Mouse (Mus musculus) urinary bladder, postnatal 10 days (tissue): ENCODE data around the gene Abcf2.

Source experiments
- DNase-seq: peaks from one replicate; pipeline ENCODE4 v3.0.0; 2022; ENCODE audit warnings: low spot score

Gene Abcf2

DNA sequence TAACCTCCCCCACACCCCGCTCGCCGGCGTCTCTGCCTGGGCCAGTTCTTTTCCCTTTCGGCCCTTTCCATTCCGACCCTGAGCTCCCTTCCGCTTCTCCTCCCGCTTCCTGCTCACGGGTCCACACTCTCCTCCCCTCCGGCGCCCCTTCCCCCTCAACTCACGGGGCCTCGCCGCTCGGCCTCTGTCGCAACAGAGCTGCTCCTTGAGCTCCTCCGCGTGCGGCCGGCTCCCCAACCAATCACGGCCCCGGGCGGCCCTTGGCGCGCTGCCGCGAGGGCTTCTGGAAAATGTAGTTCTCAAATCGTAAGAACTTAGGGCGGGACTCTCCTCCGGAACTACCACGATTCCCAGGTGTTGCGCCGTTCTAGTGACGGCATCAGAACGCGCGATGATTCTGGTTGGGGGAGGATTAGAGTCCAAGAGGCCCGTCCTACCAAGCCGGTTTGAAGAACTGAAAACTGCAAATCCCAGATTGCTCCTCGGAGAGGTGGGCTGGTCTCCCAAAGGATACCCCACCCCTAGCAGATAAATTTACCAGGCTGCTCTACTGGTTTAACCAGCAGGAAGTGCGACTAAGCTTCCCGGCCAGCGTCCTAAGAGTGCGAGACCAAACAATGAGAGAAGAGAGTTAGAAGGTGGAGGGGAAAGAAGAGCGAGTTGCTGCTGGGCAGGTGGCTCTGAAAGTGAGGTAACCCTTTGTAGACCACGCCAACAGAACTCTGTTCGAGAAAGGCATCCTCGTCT is at the start of gene Abcf2:
TSS of gene Abcf2 (minus strand) at position 285 of the 747 bp plus-strand sequence.
- peak; percentile 100 for DNase-seq

DNA sequence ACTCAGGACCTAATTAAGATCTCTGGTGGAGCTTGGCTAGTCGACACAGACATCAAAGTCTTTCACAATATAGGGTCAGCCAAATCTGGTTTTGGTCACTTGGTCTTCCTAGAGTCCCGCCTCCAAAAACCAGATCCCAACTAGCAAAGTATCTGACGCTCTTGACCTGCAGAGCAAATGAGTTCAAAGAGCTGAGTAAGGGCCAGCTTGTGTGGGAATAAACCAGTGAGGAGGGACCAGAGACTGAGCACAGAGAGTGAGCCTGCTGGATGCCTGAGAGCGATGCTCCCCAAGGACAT is 47.5 kb upstream of the Abcf2 start:
- DNase-seq: no peak

DNA sequence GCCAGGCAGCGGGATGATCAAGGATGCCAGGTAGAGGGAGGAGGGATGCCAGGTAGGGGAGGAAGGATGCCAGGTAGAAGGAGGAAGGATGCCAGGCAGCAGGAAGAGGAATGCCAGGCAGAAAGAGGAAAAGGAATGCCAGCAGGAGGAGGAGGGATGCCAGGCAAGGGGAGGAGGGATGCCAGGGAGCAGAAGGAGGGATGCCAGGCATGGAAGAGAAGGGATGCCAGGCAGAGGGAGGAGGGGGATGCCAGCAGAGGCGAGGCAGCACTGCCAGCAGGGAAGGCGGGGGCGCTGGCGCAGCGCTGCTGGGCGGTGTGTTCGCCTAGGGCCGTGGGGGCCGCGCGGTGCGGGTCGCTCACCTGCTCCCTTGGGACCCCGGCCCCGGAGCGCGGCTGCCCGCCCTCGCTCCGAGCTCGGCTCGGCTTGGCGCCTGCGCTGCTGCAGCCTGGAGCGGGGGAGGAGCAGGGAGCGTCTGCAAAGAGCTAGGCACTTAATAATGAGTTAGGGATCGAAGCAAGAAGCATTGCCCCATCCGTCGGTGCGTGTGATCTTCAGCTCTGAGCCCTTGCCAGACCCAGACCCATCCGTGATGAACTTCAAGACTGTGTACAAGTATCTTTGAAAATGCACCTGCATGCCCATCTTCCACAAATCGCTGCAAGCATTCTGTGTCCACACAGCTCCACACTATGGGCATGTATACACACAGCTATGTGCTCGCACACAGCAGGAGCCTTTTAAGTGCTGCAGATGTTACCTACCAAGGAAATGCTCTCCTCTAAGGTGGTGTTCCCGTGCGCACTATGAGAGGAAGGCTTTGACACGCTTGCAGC is 46.9 kb upstream of the Abcf2 start, which contains the start of gene Smarcd3:
TSS of gene Smarcd3 (minus strand) at position 426 of the 836 bp plus-strand sequence.
- no peak for DNase-seq

DNA sequence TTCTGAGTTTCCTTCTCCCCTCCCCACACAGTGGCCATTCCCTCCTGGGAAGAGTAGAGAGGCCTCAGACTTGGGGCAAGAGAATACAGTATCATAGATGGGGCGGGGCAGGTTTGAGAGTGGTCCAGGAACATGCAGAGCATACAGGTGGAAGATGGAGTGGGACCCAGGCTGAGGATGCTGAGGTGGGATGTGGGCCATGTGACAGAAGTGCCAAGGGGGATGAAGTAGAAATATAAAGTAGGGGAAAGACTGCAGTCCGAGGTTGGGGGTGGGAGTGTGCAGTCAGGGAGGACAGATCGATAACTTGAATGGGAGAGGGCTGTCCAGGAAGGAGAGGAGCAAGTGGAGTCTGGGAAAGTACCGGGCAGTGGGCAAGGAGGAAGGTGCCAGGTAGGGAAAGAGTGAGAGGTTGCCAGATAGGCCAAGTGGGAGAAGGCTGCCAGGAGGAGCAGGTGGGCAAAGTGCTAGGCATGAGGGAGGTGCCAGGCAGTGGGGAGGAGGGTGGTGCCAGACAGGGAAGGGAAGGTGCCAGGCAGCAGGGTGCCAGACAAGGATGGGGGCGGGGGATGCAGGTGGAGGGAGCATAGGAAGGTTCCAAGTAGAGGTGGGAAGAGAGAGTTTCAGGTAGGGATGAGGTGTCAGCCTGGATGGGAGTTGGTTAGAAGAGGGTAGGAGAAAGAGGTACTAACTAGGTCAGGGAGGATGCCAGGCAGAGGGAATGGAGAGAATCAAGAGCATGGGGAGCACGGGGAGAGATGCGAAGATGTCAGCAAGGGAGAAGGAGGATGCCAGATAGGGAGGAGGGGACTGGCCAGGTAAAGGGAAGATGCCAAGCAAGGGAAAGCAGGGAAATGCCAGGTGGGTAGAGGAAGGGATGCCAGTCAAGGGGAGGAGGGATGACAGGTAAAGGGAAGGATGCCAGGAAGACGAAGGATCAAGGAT is 46.0 kb upstream of the Abcf2 start:
- no peak for DNase-seq

DNA sequence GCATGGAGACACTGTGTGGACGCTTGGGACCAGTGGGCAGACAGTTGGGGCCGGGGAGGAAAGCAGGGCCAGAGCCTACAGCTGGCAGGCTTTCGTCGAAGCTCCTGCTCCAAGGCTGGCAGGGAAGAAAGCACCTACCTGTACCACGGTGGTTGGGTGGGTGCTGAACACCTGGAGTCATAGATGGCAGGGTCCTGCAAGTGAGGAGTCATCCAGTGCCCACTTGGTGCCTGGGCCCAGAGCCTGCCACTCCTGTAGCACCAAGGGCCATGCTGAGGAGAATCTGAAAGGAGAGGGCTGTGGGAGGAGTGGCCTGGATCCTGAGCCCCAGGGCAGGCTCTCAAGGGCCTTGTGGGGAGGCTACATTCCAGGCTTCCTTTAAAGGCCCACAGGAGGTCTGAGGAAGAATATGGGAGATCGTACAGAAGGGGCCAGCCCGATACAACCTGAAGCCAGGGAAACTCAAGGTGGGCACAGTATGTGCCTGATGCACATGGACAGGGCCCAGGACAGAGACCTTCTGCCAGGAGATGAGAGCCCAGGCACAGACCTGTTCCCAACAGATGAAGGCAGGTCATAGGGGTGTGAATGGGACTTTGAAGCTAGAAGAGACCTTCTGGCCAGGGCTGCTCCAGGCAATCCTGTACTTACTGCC is 45.2 kb upstream of the Abcf2 start:
- DNase-seq: no peak

DNA sequence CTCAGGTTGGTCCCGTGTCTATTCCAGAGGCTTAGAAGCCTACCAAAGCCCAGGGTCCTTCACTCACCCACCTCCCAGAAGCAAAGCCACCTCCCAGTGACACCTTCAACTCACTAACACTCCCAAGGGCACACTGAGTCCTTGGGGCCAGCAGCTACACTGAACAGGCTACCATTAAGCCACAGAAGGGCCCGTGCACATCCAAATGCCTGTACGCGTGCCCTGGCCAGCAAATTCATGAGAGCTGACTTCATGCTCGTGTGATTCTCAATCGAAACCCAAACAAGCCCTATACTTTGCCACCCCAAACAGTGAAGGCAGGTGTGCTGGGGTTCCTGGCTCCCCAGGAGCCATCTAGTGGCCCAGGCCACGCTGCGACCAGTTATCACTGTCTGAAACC is 43.4 kb upstream of the Abcf2 start:
- DNase-seq: no peak

DNA sequence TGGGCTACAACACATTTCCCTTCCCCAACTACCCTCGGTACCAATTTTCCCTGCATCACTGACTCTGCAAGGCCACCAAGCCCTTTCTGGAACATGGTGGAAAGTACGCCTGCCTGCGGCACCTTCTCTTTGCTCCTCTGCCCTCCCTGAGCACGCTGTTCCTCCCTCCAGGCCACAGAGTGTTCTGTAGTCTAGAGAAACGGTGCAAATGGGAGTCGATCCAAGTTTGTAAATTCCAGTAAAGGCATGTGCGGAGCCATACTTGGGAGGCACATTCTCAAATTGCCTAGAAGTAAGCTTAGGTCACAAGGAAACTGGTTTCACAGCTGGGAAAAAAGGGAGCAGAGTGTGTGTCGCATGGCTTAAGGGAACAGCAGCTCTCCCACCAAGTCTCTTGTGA is 42.8 kb upstream of the Abcf2 start:
- DNase-seq: no peak

DNA sequence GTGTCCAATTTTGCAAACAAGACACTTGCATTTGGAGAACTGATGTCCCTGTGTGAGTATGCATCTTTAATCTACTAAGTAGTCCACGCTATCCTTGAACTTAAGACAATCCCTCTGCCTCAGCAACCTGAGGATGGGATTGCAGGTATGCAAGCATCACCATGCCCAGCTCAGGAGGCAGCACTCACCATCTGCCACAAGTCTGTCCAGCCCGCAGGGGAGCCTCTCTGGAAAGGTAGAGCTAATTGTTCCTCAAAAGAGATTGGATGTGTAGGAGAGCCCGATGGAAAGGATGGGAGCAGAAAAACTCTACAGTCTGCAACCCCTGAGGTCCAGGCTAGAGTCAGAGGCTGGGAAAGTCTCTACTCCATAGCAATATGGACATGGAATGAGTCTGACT is 41.7 kb upstream of the Abcf2 start:
- DNase-seq: no peak

DNA sequence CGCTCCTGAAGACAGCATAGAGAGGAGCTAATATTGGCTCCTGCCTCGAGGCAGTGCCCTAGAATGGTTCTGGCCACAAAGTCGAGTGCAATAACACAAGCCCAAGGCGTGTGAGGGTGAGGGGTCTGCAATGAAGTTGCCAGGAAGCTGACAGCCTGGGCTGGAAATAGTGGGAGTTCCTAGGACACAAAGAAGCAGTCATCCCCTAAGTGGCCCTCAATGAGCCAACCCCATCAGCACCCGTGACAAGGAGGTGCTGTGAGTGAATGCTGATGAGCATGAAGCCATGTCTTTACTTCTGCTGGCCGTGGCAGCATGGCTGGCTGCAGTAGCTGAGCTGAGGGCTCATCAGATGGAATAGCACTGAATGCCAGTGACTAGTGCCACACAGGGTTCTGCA is 37.8 kb upstream of the Abcf2 start:
- DNase-seq: no peak

DNA sequence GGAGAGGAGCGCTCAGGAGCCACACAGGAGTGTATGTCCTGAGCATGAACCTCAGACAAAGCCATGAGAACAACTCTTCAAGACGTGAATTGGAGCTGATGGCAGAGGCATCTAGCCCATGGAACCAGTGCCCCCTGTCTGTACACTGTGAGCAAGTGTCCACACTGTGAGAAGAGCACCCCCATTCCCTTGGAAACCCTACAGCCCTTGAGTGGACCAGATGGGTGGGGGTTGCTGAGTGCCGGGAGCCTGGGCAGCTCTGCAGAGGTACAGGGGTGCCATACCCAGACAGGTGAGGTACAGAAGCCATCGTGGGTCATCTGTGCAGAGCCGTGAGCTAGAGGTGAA is 35.0 kb upstream of the Abcf2 start:
- DNase-seq: no peak

DNA sequence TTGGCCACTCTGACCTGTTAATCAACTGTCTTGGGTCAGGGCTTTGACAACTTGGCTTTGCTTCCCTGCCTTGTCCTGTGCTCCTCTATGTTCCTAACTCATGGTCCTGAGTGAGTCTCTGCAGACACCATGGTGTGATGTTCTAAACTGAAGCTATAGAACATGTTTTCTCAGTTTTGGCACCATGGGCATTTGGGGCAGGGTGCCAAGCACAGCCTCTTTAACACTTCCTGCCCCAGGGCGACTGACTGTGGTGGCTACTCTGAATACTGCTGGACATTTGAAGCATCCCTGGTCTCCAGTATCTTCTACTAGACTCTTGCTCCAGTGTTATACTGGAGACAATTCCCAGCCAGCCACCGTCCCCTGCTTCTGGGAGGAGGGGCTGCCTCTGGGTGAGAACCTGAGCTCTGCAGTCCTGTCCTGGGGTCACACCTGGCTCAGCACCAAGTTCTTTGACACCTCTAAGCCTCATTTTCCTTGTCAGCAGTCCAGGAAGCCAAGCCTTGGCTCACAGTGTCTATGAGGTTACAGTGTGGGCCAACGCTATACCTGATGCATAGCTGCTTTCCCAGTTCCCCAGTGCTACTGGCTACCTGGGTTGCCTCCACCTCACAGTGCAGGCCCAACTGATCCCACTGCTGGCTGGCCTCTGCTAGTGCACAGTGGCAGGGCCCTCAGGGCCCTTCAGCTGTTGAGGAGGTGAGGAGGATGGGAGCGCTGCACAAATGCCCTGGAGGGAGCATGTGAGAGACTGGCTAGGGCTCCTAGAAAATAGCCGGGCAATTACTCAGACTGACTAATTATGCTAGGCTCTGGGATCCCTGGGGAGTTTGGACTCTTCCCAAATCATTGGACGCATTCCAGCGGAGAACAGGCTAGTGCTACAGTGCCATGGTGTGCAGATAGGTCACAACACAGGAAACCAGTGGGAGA is 34.4 kb upstream of the Abcf2 start:
- no peak for DNase-seq

DNA sequence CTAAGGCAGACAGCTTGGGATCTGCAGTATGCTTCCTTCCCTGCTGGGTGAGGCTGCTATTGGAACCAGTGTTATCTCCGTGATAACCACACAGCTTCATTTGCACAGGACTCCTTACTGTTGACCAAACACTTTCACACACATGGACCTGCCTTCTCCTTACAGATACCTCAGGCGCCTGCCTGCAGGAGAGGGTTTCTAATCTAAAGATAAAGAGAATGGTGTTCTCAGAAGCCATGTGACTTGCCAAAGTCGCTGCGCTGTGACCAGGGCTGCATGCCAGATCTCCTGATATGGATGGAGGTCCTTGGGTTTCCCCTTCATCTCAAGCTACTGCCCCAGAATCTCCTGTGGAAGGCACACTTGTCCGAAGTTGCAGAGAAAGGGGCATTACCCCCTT is 32.1 kb upstream of the Abcf2 start:
- no peak for DNase-seq

DNA sequence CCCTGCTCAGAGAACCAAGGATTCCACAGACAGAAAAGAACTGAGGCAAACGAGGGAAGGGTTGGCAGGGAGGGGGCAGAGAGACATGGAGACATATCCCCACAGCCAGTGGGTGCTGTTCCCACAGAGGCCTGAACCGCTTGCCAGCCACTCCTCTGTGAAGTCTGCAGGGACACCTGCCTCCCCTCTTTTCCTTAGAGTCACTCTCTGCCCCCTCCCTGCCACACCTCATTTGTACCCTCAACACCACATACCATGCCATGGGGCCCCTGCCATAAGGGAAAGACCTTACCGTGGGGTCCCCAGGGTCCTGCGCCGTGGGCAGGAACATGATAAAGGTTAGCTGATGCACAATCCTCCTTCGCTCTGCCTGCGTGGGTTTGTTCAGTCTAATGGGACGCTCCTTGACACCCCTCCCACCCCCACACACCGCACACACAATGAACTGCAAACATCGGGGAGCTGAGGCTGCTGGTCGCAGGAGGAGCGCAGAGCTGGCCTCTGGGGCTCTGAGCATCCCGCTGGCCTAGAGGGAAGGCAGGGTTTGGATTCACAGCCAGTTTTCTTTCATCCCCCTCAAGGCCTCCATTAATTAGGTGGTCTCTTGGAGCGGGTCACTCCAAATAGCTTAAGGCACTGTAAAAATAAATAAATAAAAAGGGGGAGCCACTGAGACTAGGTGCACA is 28.9 kb upstream of the Abcf2 start:
- DNase-seq: no peak

DNA sequence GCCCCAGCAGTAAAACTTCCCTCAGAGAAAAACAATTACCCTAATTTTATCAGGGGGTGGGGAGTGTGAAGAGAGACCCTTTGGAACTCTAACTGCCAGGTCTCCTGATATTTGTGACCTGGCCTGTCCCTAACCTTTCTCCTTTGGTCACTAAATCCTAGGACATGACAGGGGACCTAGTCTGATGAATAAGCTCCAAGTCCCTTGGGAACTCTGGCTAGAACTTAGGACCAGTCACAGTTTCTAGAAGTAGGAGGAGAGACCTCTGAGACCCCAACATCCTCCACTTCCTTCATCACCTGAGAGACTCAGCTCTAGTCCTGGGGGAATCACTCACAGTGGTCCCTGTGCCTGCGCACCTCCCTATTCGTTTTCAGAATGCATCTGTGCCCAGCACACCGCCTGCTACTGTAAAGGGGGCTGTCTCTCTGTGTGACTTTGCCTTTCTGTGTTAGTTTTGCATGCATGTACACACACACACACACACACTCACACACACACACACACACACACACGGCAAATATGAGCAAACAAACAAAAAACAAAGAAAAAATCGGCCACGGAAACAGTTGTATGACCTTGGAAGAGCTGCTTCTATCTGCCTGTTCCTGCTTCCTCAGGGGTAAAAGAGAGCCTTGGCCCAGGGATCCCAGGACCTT is 28.2 kb upstream of the Abcf2 start:
- no peak for DNase-seq

DNA sequence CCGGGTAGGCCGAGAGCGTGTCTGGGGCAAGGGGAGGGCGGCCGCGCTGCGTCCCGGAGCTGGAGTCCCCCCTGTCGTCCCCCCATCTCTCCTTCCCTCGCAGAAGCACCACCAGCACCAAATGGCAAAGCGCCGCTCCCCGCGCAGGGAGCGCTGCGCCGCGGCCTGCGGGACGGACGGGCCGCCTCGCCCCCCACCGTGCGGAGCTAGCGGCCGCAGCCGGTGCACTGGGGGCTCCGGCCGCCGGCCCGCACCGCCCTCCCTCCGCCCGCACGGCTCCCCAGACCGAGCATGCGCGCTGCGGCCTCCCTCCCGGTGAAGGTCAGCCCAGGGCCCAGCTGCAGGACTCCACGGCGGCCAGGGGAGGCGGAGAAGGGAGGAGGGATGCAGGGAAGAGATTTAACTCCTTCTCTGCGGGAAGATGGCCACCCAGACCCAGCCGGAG is 27.4 kb upstream of the Abcf2 start:
- peak; percentile 59 for DNase-seq

DNA sequence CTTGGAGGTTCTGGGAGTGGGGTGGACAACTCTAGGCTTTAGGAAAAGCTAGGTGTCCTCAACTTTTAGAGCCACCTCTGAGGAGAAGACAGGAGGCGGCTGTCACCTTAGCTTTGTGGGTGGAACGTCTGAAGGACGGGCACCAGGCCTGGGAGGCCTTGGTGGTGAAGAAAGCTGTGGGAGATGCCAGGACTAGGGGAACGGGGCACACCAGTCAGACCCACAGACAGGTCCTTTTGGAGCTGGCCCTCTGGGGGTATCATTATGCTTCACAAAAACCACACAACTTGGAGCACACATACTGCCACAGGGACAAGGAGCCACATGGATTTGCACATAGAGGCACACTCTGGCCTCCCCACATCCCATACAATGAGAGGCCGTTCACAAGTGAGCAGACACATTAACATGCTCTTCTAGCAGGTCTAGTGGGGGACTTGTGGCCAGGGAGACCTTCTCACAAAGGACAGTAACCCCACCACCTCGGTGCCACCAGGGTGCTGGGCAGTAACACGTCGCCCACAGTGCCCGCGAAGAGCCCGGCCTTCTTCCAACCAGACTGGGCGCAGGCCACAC is 26.9 kb upstream of the Abcf2 start:
- no peak for DNase-seq

DNA sequence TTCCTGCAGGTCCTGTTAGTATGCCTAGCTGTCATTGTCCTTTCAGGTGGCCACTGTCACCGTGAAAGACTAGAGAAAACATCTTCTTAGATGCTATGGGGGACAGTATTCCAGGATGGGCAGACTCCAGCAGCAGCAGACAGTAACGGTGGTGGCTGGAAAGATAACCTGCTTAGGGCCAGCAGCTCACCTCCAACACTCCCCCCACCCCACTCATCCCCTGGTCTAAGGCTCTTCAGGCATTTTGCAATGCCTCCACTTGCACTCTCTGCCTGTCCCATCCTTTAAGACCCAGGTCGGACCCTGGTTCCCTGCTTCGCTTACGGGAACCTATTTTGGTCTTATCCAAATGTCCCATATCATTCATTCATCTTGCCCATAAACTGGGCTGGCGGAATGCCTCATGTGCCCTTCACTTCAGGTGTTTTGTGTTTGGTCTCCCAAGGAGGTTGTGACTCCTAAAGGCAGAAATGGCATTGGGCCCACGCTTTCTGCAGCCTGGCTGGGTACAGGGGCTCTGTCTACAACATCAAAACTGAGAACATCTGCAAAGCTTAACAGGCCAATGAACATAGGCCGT is 26.3 kb upstream of the Abcf2 start:
- DNase-seq: no peak

DNA sequence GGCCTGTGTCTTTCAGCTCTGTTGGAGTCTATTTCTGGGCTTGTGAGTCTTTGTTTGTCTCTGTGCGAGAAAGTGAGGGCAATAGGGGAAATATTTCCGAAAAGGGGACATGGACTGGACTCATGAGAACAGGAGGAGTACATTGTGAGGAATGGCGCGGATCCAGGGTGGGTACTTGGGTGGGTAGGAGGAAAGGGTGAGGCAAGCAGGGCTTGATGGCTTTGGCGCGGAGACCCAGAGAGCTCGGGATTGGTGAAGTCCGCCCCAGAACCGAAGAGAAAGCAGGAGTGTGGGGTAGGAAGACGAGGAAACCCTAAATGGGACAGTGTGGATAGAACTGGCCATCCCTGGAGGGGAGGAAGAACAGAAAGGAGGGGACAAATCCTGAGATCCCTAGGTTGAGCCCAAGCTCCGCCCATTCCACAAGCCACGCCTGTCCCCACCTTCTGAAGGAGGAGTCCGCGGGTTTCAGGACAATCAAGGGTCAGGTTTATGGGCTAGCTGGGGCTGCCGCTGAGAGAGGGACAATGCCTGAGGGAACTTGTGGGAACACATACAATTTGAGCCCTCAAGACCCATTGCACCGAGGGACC is 25.6 kb upstream of the Abcf2 start:
- no peak for DNase-seq
